Mouse (Mus musculus) spleen, embryonic (tissue): ENCODE results near the gene Mrps18b.

Experiments used
- CTCF ChIA-PET: fragments of 350-600 bp; sonication (Branson Sonifier 250); formaldehyde crosslinking; loops from one replicate; lab custom pipeline; 2022; lab: Charles Lee

Gene Mrps18b

DNA sequence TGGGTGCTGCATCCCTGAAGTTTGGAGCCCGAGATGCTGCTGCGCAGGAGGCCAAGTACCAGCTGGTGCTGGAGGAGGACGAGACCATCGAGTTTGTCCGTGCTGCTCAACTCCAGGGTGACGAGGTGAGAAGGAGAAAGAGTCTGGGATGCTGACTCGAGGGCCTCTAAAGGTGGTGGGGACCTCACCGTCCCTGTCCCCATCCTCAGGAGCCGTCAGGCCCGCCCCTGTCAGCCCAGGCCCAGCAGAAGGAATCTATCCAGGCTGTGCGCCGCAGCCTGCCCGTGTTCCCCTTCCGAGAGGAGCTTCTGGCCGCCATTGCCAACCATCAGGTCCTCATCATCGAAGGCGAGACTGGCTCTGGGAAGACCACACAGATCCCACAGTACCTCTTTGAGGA, 33.3 kb downstream of the Mrps18b start:
- CTCF ChIA-PET = interaction anchor here (0.6 kb wide), 1 partner anchor 23 kb away, joined by 3 read pairs; no protein-coding TSS in a partner anchor

DNA sequence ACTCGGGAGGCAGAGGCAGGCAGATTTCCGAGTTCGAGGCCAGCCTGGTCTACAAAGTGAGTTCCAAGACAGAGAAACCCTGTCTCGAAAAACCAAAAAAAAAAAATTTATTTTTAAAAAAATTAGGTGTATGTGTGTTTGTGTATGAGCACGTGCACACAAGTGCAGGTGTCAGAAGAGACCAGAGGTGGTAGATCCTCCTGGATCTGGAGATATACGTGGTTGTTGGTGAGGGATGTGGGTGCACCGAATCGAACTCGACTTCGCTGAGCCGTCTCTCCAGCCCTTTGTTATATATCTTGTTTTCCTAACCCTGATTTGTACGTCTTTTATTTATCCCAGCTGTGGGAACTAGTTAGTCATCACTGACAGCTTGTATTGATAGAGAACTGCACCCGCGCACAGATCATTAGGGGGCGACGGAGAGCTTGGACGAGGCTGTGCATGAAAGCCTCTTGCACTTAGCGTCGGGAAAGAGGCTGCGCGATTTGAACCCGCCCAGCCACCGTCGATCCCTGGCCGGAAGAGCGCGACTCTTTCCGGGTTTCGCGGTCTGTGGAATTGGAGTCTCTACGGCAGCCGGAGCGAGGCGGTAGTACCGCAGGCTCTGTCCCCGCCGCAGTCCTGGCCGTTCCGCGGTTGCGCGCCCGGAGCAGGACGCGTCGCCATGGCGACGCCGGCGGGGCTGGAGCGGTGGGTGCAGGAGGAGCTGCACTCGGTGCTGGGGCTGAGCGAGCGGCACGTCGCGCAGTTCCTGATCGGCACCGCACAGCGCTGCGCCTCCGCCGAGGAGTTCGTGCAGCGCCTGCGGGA, 36.7 kb downstream of the Mrps18b start, which contains the start of gene Dhx16:
Dhx16 (plus strand) TSS at position 575 of the 813 bp plus-strand sequence.
- CTCF ChIA-PET = interaction anchor here (0.6 to 1.4 kb wide), 3 partner anchors 9 to 86 kb away, joined by 3 to 5 read pairs (median 3); no protein-coding TSS in a partner anchor

DNA sequence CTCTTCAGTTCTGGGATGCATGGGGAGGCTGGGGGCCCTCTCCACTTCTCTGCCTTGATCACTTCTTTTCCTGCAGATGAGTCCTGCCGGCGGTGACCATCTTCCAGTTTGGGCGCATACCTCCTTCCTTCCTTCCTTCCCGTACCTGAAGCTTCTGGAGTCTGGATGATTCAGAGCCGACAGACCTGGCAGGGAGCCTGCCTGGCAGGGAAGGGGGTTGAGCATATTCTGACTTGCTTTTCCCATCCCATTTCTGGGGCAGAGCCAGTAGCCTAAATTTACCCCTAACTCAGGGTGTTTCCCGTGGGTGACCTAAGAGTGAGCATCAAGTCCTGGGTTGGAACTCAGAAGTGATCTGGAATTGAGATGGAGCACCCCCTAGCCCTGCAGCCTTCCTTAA, 41.5 kb downstream of the Mrps18b start:
- CTCF ChIA-PET = interaction anchor here (0.6 to 1.1 kb wide), 5 partner anchors 26 to 220 kb away, joined by 3 to 7 read pairs (median 3); partner anchors contain the start of gene Abcf1

DNA sequence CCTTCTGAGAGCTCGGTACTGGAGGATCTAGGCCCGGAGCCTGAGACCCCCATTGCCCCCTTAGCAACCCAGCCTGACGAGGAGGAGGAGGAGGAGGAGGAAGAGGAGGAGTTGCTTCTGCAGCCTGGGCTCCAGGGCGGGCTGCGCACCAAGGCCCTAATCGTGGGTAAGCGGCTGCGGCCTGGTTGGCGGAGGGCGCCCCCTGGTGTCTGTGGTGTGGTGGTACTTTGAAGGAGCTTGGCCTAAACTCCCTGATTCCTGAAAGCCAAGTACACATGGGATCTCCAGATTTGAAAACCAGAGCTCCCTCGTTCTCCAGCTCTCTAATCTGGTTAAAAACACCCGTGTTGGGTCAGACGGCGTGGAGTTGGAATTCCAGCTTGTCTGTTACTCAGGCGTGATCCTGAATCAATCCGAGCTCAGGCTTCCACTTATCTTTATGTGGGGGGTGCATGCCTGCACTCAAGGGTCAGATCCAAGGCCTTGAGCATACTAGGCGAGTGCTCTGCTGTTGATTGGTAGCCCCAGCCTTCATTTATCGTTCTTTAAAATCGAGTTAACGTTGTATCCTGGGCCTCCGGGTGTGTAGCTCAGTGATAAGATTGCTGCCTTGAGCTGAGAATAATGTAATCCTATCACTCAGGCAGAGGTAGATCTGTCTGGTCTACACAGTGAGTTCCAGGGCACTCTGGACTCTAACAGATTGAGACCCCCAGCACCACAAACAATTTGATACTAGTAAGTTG, 42.2 kb downstream of the Mrps18b start:
- CTCF ChIA-PET = interaction anchor here (0.5 to 1.4 kb wide), 9 partner anchors 12 to 53 kb away, joined by 3 to 13 read pairs (median 4); partner anchors contain the start of genes Flot1 and Nrm

DNA sequence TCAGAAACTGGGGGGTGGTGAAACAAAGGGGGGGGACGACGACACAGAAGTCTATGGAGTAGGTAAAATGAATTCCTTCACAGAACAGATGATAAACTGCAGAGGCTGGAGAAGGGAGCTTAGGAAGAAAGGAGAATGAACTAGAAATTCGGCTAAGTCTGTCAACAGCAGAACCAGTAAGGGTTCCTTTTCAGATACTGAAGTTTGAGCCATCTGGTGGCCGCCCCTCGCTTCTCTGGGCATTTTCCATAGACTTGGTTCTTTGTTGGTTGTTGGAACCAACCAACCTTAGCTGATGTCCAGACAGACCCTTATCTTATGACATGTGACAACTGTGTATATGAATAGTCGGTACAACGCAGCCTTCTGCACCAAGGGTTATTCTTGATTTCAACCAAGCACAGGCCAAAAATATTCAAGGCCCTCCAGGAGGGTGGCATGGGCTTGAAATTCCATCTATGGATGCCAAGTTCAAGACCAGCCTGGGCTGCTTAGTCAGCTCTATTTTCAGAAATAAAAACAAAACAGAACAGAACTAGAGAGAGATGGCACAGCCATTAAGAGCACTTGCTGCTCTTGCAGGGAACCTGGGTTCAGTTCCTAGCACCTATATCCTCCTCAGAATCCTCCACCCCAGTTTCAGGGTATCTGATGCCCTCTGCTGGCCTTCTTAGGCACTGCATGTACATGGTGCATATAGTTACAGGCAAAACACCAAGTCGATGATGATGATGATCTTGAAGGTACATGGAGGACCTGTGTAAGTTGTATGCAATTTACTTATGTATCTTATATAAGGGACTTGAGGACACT, 45.1 kb downstream of the Mrps18b start:
- CTCF ChIA-PET = interaction anchor here (0.6 to 1.6 kb wide), 5 partner anchors 9 to 57 kb away, joined by 3 to 4 read pairs (median 3); partner anchors contain the start of genes Dhx16 and Mdc1

DNA sequence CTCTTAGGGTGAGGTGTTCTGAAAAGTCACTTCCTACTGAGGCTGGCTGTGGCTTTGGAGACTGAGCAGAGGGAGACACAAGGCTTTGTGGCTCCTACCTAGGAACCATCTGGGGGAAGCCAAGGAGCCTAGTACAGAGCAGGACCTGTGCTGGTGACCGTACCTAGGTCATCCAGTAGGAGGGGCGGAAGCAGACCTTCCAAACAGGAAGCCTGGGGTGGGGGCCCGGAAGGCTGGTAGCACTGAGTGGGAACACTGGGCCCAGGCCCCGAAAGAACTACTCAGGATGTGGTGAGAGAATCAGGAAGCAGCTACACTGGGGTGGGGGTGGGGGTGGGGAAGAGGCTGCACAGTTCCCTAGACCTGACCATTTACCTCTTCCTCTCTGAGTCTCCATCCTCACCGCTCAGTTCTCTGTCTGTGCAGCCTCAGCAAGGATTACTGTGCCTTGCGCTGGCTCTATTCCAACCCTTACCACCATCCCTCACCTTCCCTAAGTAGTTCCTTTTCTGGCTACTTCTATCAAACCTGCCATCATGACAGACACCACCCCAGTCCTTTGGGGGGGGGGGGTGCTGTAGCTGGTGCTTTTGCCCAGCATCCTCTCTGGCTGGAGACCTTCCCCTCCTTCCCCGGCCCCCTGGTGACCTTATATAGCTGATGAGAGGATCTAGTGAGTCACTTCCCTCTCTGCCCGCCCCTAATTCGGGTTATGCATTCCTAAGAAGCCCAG, 45.9 kb downstream of the Mrps18b start:
- CTCF ChIA-PET = interaction anchor here (0.6 to 1.1 kb wide), 8 partner anchors 10 to 134 kb away, joined by 3 to 6 read pairs (median 3); partner anchors contain the start of genes Dhx16 and Mdc1

DNA sequence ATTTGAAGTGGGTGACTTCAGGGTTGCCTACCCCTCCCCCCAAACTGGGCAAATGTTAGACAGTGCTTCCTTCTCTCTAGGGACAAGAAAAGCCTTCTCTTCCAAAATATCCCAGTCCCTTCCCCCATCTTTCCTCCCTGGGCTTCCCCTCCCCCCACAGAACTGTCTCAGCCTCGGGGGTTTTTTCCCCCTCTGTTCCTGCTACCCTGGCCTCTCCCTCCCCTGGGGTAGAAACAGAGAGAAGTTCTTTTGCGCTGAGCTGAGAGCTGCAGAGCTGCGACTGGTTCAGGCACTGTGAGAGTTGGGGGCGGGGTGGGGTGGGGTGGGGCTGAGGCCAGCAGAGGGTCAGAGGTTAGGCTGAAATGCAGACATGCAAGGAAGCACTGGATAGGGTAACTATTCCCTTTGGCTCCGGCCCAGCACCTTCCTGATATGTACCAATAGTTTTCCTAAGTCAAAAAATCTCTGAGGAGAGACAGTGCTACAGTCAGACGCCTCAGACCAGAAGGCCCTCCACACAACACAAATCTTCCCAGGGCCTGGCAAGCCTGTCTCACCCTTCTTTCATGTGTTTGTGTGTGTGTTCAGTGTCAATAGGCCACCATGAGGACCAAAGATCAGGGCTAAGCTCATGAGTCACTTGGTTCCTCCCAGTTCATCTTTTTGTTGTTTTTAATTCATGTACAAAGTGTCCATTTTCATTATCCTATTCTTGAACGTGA, 46.7 kb downstream of the Mrps18b start:
- CTCF ChIA-PET = interaction anchor here (0.6 to 1.1 kb wide), 3 partner anchors 33 to 133 kb away, joined by 3 to 4 read pairs (median 3); no protein-coding TSS in a partner anchor

DNA sequence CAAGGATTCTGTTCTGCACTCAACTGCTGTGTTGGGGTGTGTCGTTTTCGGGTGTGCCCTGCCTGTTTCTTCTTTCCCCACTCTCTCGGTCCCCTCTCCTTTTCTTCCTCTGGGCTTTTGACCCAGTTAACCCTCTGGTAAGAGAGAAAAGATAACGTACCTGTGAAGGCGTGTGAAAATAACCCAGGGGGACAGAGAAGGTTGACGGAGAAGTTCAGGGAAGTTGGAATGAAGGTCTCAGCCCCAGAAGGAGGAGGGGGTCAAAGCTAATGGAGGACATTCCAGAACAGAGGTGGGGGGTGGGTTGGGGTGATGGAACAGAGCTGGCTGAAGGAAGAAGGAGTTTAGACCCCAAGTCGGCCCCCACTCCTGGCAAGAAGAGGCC, 47.2 kb downstream of the Mrps18b start:
- CTCF ChIA-PET = interaction anchor here (1.1 kb wide), 1 partner anchor 50 kb away, joined by 4 read pairs; no protein-coding TSS in a partner anchor

DNA sequence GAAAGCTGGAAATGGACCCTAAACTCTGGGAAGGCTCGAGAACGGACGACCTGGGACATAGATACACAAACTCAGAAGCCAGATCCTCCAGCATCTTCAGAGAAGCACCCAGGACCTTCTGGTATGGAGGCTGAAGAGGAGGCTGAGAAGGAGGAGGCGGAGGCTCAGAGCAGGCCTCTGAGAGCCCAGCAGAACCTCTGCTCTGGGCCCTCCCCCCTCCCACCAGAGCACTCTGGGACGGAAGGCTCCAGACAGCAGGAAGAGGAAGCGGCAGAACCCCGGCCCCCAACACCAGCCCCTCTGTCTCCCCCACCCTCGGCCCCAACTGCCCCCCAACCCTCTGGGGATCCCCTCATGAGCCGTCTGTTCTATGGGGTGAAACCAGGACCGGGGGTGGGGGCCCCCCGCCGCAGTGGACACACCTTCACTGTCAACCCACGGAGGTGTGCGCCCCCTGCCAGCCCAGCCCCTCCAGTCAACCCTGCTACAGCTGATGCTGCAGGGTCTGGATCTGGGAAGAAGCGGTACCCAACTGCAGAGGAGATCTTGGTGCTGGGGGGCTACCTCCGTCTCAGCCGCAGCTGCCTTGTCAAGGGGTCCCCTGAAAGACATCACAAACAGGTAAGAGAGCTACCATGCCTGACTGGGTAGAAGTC, 47.9 kb downstream of the Mrps18b start:
- CTCF ChIA-PET = no interaction called here

DNA sequence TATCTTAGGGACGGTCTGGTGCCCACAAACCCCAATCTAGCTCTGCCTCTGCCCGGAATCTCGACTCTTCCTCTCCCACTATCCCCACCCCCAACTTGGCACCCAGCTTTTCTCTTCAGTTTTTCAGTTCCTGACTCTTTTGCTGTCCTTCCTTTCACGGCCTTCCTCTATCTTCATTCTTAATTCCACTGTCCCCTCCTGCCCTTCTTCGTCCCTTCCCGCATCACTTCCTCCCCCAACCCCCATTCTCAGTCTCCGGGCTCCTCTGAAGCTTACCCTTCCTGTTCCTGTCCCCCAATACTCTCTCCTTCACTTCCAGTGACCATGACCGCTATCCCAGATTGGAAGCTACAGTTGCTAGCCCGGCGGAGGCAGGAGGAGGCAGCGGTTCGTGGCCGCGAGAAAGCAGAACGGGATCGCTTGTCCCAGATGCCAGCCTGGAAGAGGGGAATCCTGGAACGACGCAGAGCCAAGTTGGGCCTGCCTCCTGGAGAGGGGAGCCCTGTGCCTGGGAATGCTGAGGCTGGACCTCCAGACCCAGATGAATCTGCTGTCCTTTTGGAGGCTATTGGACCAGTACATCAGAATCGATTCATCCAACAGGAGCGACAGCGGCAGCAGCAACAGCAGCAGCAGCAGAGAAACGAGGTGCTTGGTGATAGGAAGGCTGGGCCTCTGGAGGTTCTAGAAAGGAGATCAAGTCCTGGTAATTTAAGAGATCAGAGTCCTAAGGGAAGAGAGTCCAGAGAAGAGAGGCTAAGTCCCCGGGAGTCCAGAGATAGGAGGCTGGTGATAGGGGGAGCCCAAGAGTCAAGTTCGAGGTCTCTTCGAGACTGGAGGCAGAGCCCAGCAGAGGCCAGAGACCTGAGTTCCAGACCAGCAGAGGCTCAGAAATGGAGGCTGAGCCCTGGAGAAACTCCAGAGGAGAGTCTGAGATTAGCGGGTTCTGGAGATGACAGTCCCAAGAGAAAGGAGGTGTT, 49.0 kb downstream of the Mrps18b start:
- CTCF ChIA-PET = interaction anchor here (0.9 to 1.0 kb wide), 2 partner anchors 30 to 31 kb away, joined by 3 to 4 read pairs; no protein-coding TSS in a partner anchor

DNA sequence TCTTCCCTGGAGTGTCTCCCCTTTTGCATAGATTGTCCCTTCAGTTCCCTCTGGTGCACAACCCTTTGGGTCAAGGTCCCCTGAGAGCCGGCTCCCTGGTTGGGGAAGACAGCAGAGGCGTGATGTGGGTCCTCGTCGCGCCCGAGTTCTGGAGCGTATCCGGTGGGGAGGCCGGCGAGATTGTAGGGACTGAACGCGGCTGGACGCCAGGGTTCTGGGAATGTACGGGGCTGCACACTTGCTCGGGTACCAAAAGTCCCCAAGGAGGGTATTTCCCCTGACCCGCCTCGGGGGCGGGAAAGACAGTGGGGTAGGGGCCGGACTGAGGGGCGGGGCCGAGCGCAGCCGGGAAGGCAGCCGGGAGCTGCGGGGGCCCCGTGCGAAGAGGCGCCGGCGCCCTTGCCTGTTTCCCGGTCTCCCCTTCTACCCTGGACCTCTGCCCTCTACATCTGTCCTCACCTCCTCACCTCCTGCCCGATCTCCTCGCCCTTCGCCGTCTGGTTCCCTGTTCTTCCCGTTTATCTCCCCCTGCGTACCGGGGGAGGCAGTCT, 49.8 kb downstream of the Mrps18b start:
- CTCF ChIA-PET = interaction anchor here (0.9 to 1.0 kb wide), 2 partner anchors 29 to 30 kb away, joined by 3 to 4 read pairs; no protein-coding TSS in a partner anchor

DNA sequence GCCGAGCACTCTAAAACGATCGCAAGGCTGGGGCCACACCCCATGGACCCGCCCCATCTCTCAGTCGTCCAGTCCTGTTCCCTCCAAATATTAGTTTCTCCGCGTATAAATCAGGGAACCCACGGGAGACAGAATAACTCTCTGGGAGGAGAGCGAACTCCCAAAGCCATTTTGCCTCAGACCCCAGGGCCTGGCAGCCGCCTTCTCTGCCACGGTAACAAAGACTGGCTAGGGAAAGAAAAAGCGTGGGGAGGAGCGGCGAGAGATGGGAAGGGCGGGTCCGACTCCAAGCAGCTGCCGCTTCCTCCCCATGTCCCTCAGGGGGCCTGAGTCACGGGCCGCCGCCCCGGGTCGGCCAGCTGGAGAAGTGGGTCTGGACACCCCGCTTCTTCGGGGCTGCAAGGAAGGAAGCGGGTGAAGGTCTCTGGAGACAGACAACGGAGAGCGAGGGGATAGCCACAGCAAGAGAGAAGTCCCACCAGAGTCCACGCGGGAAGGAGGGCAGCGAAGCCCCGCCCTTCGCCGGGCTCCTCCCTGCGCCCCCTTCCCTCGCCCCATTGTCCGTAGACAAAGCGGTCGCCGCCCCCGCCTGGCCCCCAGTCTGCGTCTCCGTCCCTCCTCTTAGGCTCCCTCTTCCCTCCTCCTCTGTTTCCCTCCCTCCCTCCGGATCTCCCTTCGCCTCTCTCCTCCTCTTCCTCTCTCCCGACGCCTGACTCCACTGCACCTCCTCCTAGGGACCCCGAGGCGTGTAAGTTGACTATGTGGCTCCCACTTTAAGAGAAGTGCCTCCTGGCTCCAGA, 50.5 kb downstream of the Mrps18b start, which contains the start of gene Ppp1r18:
Ppp1r18 (plus strand) TSS at position 113 of the 800 bp plus-strand sequence.
- CTCF ChIA-PET = no interaction called here

DNA sequence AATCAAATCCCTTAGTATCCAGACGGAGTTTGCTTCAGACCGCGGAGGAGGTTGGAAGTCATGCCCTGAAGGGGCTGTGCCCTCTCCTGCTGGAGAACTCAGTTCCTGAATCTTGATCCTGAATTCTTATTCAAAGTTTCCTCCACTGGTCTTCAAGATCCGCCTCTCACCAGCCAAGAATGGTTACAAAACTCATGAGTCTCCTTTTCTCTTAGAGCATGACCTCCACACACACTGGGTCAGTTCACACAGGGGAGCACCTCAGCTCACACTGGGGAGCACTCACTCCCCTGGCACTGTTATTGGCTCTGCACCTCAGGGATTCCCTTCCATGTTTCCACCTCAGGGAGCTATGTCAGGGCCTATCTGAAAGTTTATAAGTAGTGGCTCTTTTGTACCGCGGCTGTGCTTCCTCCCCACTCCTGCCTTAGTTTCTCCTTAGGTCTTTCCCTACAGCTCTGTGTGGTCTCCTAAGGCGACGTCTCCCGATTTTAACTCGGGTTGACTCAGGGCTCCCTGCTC, 51.3 kb downstream of the Mrps18b start:
- CTCF ChIA-PET = no interaction called here

DNA sequence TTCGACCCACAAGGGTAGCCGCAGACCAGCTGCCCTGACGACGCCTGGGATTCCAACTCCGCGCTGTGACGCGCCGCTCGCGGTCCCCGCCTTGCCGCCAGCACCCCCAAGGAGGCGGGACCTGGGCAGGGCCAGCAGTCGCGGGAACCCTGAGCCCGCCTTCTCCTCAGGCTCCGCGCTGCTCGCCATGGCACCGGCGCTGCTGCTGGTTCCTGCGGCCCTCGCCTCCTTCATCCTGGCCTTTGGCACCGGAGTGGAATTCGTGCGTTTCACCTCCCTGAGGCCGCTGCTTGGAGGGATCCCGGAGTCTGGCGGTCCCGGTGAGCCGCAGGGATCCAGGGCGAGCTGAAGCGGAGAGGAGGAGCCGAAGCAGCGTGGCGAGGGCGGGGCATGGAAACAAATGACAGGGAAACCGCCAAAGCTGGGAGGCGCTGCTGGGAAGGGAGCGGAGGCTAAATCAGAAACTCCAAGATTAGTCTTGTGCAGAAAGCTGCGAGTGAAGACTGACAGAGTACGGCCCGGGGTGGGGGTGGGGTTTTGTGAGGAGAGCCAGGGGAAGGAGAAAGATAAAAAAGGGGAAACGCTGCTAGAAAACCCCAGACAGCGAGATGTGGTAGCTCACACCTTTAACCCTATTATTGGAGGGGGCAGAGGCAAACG, 54.9 kb downstream of the Mrps18b start, which contains the start of gene Nrm:
Nrm (plus strand) TSS at position 121 of the 660 bp plus-strand sequence.
- CTCF ChIA-PET = interaction anchor here (0.5 to 0.9 kb wide), 2 partner anchors 11 to 13 kb away, joined by 3 read pairs; no protein-coding TSS in a partner anchor

DNA sequence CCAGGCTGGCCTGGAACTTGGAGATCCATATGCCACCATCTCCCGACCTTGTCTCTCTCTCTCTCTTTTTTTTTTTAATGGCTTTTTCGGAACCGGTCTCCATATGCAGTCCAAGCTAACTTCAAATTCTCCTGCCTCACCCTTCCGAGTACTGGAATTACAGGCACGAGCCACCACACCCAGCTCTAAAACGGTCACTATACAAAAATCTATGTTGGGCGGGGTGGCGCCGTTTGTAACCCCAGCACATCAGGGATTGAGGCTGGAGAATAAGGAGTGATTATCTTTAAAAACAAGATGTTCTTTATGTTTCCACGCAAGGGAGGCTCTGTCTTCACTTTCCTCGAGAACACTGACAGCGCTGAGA, 55.4 kb downstream of the Mrps18b start:
- CTCF ChIA-PET = interaction anchor here (0.5 to 0.6 kb wide), 2 partner anchors 11 to 35 kb away, joined by 3 read pairs; no protein-coding TSS in a partner anchor
